Mouse (Mus musculus) ZHBTc4 (cell line): Measurements from ENCODE around the gene Tlx1.

ENCODE experiments used
- DNase-seq: peaks from one replicate; pipeline ENCODE4 v3.0.0-alpha.2; 2011; ENCODE audit warnings: low read depth, low spot score

Gene Tlx1

GRCm38 (mm10) chr19:45158201-45158600 lies 7.7 kb downstream of the Tlx1 start:
- no peak for DNase-seq

DNA sequence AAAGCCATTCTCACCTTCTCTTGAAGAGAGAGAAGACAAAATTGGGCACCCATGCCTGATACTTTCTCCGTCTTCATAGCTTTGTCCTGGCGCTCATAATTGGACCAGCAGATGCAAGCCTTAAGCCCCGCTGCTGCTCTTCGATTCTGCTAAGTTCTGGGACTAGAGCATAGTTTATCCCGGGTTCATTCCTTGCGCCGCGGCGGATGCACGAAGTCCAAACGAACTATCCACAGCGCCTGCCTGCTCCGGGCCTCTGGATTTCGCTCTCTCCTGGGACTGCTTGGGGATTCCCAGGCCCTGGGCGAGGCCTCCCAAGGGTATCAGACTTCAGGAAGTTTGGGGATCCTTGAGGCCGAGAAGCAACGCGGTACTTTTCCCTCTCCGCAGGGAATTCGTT lies 8.4 kb downstream of the Tlx1 start:
- DNase-seq: peak; percentile 48

- DNase-seq: no peak
Observed at GRCm38 (mm10) chr19:45159491-45159890, 9.0 kb downstream of the Tlx1 start.

DNA sequence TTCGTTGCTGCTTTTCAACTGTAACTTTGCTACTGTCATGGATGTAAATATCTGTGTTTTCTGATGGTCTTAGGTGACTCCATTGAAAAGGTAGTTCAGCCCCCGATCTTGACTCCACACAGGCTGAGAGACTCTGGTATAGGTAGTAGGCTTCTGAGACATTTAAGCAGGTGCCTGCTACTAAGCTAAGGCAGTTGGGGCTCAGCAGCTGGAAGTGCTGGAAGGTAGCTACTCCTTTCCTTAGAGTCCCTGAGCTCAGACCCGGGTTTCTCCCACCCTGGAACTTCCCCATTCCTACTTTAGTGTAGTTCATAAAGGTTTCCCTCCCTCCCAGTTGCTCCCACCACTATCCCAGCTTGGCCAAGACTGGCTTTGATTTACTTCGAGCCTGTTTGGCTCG lies 9.5 kb downstream of the Tlx1 start:
- no peak for DNase-seq

- DNase-seq: no peak
Observed at GRCm38 (mm10) chr19:45160523-45160922, 10.0 kb downstream of the Tlx1 start.

- DNase-seq: peak; percentile 86
Observed at GRCm38 (mm10) chr19:45161093-45161492, 10.6 kb downstream of the Tlx1 start.

- no peak for DNase-seq
Observed at GRCm38 (mm10) chr19:45162181-45162580, 11.7 kb downstream of the Tlx1 start.

DNA sequence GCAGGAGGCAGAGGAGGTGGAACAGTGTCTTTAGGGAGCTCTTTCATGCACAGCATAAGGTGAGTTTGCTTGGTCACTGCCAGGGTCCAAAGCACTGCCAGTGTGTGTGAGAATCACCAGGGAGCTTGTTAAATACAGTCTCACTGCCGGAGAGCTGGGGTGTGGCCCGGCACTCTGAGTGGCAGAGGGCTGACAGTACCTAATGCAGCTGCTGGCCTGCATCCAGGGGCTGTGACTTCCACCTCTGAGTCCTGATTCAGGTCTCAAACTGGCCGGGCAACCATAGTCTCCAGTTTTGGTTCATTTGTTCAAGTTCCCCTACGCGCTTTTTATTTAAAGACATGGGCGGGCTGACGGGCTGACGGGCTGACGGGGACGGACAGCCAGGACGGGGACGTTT lies 12.4 kb downstream of the Tlx1 start:
- no peak for DNase-seq

GRCm38 (mm10) chr19:45170451-45170850 lies 20.0 kb downstream of the Tlx1 start:
- DNase-seq: no peak

- peak; percentile 76 for DNase-seq
Observed at GRCm38 (mm10) chr19:45174803-45175202, 24.3 kb downstream of the Tlx1 start.

GRCm38 (mm10) chr19:45176269-45176668 lies 25.8 kb downstream of the Tlx1 start:
- DNase-seq: peak; percentile 45

DNA sequence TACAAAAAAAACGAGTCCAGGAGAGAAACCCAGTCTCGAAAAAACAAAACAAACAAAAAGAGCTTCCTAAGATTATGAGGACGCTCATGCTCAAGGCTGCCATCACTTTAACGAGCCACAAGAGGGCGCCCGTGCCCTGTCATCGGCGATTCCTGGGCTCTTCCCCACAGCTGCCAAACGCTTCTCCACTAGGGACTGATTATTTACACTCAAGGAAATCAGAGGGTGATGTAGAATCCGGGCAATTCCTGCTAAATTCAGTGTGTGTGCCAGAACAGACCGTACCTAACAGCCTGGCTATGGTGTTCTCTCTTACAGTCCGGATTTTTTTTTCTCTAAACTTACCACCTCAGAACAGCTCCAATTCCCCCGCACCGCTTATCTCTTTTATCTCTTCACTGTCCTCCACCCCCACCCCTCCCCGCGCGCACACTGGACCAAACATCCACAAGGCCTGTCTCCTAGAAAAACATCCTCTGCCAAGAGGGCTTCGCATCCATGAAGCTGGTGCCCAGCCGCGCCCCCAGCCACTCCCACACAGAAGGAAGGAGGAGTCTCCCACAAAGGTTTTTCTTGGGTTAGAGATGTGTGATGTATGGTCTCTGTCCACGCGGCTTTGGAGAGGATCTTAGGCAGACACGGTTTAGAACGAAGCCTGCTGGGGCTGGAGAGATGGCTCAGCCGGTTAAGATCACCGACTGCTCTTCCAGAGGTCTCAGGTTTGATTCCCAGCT lies 26.7 kb downstream of the Tlx1 start:
- DNase-seq: peak; percentile 92

DNA sequence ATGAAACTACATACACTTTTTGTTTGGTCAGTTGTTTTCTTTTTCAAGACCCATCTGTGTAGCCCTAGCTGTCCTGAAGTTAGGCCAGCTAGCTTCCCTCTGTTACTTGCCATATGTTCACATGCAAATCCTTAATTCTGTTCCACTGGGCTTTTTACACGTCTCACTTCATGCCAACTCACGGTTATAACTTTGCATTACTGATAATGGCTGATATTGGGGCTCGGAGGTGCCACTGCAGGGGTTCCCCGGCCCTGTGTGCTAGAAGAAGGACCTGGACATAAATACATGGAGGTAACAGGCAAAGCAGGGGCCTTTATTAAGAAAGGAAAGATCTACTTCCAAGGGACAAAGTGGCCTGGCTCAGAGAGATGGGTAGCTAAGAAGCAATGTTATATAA lies 29.0 kb downstream of the Tlx1 start:
- no peak for DNase-seq

GRCm38 (mm10) chr19:45180447-45180846 lies 30.0 kb downstream of the Tlx1 start:
- DNase-seq: no peak

DNA sequence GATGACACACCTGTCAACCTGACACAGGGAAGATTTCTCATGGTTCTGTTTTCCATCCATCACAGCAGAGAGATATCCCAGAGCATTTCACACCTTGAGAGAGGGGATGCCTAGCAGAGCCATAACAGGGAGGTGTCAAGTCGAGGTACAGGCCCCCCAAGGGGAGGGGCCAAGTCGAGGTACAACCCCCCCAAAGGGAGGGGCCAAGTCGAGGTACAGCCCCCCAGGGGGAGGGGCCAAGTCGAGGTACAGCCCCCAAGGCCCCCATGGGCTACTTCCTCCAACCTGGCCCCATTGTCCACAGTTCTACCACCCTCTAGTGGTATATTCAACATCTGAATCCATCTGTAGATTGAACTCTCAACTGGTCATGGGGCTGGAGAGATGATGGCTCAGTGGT lies 44.2 kb downstream of the Tlx1 start:
- DNase-seq: peak; percentile 78

DNA sequence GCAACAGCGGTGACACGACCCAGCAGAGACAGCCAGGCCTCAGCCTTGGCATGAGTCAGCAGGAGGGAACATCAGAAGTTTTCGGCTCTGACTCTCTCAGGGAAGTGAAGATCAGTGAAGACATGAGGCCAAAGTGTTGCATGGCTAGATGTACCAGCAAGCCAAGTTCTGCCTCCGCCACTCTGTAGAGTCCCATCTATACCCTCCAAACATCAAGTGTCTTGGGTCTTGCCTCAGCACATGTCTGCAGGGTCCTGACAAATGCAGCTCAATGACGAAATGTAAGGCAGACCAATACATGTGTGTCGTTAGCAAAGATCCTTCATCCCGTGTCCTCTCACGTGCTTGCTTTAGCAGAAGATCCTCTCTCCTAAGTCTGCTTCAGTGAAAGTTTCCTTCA lies 46.5 kb downstream of the Tlx1 start:
- no peak for DNase-seq

- peak; percentile 52 for DNase-seq
Observed at GRCm38 (mm10) chr19:45205311-45206105, 55.0 kb downstream of the Tlx1 start.
